Mouse (Mus musculus) CD4-positive, CD25-positive, alpha-beta regulatory T cell, adult 9 weeks (primary cell): ENCODE results near the gene Lurap1l. TPM values are rescaled to one million over a fixed set of nuclear protein-coding genes. Genes with fewer than 3 reads are reported as not detected.

Experiments used
- polyA plus RNA-seq: library from polyadenylated mRNA; unstranded; fragments of 100-300 nt; shearing (Covaris generic); gene quantifications from one replicate; pipeline ENCODE4 v1.2.1, GENCODE M21; 2017

Lurap1l gene
- polyA plus RNA-seq: not detected

GRCm38 (mm10) chr4:80910481-80910870, at the start of gene Lurap1l:
TSS of gene Lurap1l (plus strand) at chr4:80910646.

Other genes starting within 250 kb of the Lurap1l start
- not detected for gene Tyrp1, start 76.5 kb upstream of the Lurap1l start, polyA plus RNA-seq